Mouse (Mus musculus) small intestine, adult 2 months (tissue): ENCODE measurements around the gene Cdc73. TPM values are rescaled to one million over a fixed set of nuclear protein-coding genes. Genes with fewer than 3 reads are reported as not detected.

Source experiments
- H3K27ac ChIP-seq: fragments of 200-500 bp; 2 replicates; pipeline ENCODE4 v1.5.1; 2012; ENCODE audit warnings: low read depth, low read length, control low read depth, inconsistent platforms; ENCODE audit not compliant: insufficient read depth
- H3K27me3 ChIP-seq: fragments of 200-500 bp; 2 replicates; pipeline ENCODE4 v1.6.1; 2012; ENCODE audit warnings: mild to moderate bottlenecking, moderate library complexity, low read length, inconsistent platforms; ENCODE audit not compliant: control insufficient read depth, insufficient read depth
- H3K36me3 ChIP-seq: fragments of 200-500 bp; 2 replicates; pipeline ENCODE4 v1.6.1; 2012; ENCODE audit warnings: mild to moderate bottlenecking, low read length, control low read depth, inconsistent platforms; ENCODE audit not compliant: control insufficient read depth, insufficient read depth
- H3K4me1 ChIP-seq: fragments of 200-500 bp; 2 replicates; pipeline ENCODE4 v1.6.1; 2012; ENCODE audit warnings: low read length, inconsistent platforms, mixed read lengths; ENCODE audit not compliant: control insufficient read depth, insufficient read depth, insufficient read length
- H3K4me3 ChIP-seq: fragments of 200-500 bp; 2 replicates; pipeline ENCODE4 v1.5.1; 2012; ENCODE audit warnings: low read depth, mild to moderate bottlenecking, control low read depth, inconsistent platforms, low read length, moderate library complexity
- CTCF ChIP-seq: fragments of 200-500 bp; IDR thresholded peaks from 2 replicates; pipeline ENCODE4 v1.5.1; 2012; ENCODE audit warnings: low read depth, mild to moderate bottlenecking, control low read depth, inconsistent platforms, low read length, moderate library complexity, mixed read lengths; ENCODE audit not compliant: insufficient replicate concordance, insufficient read length; ENCODE audit errors: extremely low read depth
- POLR2A ChIP-seq: fragments of 200-500 bp; IDR thresholded peaks from 2 replicates; pipeline ENCODE4 v1.6.1; 2012; ENCODE audit warnings: low read depth, mild to moderate bottlenecking, control low read depth, inconsistent platforms, low read length, moderate library complexity
- WGBS: fragments of 180-500 bp; shearing (Covaris S2); methylation state at CpG from one replicate; pipeline ENCODE4 v1.1.7; 2018; 5-methylcytosine and 5-hydroxymethylcytosine counted together
- polyA plus RNA-seq: library from polyadenylated mRNA; depleted of rRNA; stranded (reverse); fragments of >200 nt; gene quantifications from 2 replicates; pipeline ENCODE4 v1.2.3, GENCODE M21; 2012; rRNA removed

Gene Cdc73
- polyA plus RNA-seq, 1 experiment, result 0.44 TPM

DNA sequence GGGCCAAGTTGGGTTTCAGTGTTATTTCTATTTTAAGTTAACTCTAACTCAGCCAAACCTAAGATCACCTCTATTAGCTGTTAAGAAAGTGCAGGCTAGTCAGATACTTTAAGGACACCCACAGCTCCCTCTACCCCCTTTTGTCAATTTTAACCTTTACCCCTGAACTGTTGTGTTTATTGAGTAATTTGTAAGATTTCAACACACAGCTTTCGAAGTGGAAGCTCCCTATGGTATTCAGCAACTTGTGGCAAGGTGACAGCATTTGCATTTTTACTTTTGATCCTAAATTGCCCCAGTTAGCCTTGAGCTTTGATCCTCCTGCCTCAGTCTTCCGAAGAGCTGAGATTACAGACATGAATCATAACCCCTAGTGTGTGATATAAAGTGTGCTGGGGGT is 148.1 kb downstream of the Cdc73 start:
- no peaks in the 10 kb centered on the region for H3K27me3 ChIP-seq
- no peak overlapping the region for H3K27ac ChIP-seq
- WGBS, result 22% methylated on average over 2 of the region's 2 CpGs
- TF ChIP-seq POLR2A (no peak), CTCF (no peak)
- H3K36me3 ChIP-seq, result no peaks in the 10 kb centered on the region
- H3K4me1 ChIP-seq, result no peaks in the 10 kb centered on the region
- H3K4me3 ChIP-seq, result no peak overlapping the region

Other genes with a start within 250 kb of the Cdc73 start
- not detected in 2 replicates for gene B3galt2, start 62.2 kb downstream of the Cdc73 start, polyA plus RNA-seq
- gene Glrx2, start 13.4 kb upstream of the Cdc73 start, polyA plus RNA-seq, result 4.7 and 14.8 TPM in 2 replicates
- 0.08 and 0.13 TPM in 2 replicates for gene Trove2, start 74.2 kb upstream of the Cdc73 start, polyA plus RNA-seq
- 0.25 and 2.9 TPM in 2 replicates for gene Uchl5, start 74.4 kb upstream of the Cdc73 start, polyA plus RNA-seq